Mouse (Mus musculus): Measurements from ENCODE around the gene Dhcr7.

Dhcr7 gene

DNA sequence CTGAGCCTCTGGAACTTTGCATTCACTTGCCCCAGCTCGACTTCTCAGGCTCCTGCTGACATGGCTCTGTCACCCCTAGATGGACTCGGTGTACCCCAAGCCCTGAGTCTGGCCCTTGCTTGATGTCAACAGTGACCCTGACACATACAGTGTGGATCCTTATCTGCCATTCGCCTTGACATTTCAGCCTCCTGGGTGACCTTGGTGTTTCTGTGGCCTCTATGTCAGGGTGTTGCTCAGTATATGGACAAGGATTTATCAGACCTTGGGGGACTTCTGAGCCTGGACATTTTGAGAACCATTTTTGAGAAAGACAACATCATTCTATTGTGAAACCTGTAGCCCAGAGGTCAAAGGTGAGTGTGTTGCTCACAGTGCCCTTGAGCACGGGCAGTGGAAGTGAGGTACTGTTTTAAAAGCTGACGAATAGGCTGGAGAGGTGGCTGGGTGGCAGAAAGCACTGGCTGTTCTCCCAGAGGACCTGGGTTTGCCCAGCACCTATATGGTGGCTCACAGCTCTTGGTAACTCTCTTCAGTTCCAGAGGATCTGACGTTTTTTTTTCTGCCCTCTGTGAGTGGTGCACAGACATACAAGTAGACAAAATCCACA is 10.7 kb downstream of the Dhcr7 start:
- DNase-seq (ENCODE audit: low spot score) = no peak

DNA sequence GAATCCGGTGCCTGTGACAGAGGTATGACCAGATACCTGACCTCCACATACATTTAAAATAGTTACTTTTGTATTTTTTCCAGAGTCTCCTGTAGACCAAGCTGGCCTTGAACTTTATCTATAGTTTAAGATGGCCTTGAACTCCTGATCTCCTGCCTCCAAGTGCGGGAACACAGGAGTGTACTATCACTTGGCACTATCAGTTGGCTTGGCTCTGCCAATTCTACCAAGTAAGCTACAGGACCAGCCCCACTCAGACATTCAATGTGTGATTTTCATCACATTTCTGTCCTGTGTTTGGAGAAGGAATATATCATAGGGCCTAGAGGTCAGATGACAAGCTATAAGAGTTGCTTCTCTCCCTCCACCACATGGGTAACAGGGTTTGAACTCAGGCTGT is 11.4 kb downstream of the Dhcr7 start:
- DNase-seq (ENCODE audit: low spot score) = no peak

GRCm38 (mm10) chr7:143834972-143835371 is 12.0 kb downstream of the Dhcr7 start:
- DNase-seq (ENCODE audit: low spot score) = no peak

- no peak for DNase-seq (ENCODE audit: low spot score)
Measured at GRCm38 (mm10) chr7:143837705-143838358, 14.9 kb downstream of the Dhcr7 start.

DNA sequence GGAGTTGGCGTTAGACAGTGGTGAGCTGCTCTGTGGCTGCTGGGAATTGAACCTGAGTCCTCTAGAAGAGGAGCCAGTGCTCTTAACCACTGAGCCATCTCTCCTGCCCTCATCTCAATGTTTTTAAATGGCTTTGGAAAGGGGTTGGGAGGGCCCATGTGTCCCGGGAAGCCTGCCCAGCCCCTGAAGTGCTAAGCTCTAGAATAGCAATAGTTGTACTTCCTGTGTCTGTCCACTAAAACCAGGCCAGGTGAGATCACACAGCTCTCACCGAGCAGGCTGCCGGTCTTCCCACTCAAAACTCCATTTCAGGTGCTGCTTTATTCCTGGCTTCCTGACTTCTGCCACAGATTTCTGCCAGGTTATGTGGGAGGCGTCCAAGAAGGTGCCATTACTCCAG is 17.2 kb downstream of the Dhcr7 start:
- DNase-seq (ENCODE audit: low spot score) = no peak

- DNase-seq (ENCODE audit: low spot score) = no peak
Measured at GRCm38 (mm10) chr7:143841301-143841700, 18.4 kb downstream of the Dhcr7 start.

DNA sequence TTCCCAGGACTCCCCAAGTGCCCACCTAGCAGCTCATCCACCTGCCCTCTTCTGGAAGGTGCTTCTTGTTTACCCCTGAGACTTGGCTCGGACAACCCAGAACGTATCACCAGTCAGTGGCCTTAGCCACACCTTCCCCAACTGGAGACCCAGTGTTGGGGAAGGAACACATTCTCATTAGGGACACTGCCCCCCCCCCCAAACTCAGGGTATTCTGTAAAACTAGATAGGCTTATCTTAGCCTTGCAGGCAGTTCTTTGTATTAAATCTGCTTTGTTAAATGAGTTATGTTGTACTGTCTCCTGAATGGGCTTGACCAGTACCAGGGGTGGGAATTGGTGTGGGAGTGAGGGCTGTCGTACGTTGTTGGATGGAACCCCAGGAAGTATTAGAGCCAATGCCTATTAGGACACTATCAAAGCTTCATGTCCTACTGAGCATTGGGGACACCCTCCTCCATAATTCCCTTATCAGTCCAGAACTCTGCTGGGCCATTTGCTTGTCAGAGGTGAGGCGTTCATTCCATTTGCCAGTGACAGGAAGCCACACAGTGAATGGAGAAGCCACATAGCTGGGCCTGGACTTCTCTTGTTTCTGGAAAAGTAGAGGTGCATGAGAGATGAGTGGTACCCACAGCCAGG is 25.3 kb downstream of the Dhcr7 start:
- DNase-seq (ENCODE audit: low spot score) = no peak

- no peak for DNase-seq (ENCODE audit: low spot score)
Measured at GRCm38 (mm10) chr7:143848768-143849482, 26.0 kb downstream of the Dhcr7 start.

DNA sequence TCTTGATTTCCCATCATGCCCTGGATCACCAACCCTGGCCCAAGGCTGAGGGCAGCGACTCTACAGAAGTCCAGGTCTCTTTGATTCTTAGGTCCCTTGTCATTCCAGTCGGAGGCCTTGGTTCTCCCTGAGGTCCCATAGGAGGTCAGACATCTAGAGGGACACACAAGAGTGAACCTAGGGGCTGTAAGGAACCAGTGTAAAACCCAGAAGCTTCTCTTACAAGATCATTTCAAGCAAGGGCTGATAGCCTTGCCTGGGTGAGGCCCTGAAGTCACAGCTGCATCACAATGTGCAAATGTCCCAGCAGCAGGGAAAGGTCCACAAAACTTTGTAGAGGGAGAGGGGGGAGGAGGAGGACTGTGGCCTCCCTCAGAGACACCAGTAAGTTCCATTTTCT is 43.6 kb downstream of the Dhcr7 start, which contains the start of gene Gm498:
Gene Gm498, plus strand, starts transcription at position 301 of the 400 bp plus-strand sequence.
- DNase-seq (ENCODE audit: low spot score) = no peak

GRCm38 (mm10) chr7:143868874-143869273 is 45.9 kb downstream of the Dhcr7 start:
- DNase-seq (ENCODE audit: low spot score) = no peak

DNA sequence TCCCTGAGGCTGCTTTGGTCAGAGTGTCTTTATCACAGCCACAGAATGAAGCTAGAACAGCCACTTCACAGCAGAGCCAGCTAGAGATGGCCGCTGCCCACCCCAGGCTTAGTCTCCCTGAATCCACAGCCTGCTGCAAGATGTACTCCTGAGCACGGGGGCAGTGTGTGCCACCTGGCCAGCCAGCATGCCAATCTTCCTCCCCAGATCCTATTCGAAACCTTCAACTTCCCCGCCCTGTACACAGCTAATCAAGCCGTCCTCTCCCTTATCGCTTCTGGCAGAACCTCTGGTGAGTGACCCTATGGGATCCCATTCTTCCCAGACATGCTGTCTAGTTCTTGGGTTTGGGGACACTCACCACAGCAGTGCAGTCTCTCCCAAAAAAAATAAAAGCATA is 60.8 kb downstream of the Dhcr7 start:
- no peak for DNase-seq (ENCODE audit: low spot score)

DNA sequence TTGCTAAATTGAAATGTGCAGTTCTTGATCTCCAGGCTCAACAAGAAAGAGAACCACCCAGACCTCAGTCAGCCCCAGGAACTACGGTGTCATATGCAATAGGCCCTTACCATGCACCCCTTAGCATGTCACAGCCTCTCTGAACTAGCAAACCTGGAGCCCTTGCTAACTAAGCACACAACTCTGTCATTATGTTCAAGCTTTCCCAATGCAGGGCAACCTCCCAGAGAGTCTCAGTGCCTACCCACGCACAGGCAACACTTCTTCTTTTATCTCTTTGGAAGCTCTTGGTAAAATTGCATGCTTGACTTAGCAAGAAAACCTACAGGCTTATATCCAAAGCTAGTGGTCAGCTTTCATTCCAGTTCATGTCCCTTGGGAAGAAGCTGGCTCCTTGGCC is 68.2 kb downstream of the Dhcr7 start:
- peak; percentile 14 for DNase-seq (ENCODE audit: low spot score)

DNA sequence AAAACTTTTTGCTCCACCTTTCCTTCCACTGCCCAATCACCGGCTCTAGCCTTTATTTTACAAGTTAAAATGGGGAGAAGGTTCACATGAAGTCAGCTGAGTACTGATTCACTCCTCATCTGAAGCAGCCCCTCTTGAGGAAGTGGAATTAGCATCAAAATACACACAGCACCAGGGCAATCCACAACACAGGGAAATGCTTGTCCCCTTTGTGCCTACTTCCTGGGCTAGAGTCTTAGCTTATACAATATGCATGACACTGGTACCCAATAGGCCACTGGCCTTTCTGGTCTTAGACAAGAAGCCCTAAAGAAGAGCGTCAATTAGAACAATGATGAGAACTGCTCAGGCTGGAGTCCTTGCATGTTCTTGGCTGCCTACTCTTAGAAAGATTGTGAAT is 69.4 kb downstream of the Dhcr7 start:
- no peak for DNase-seq (ENCODE audit: low spot score)

Data from left cerebral cortex, adult 11 months (tissue).